Mouse (Mus musculus) bone marrow macrophage, adult 2 months (primary cell): ENCODE measurements around the gene Eps8l1. TPM values are rescaled to one million over a fixed set of nuclear protein-coding genes. Genes with fewer than 3 reads are reported as not detected.
A peak's percentile ranks its signal among the peaks of the same experiment; 100 is the strongest.
"Not testable (repeated sequence)": the region's sequence is repeated elsewhere in the genome, so short reads cannot be mapped to it uniquely, and the experiment has no call there.

Experiments
- H3K27ac ChIP-seq: 2 replicates; pipeline ENCODE4 v1.5.1; 2012; ENCODE audit warnings: low read depth, low read length; ENCODE audit not compliant: insufficient read depth
- H3K4me1 ChIP-seq: 2 replicates; pipeline ENCODE4 v1.6.1; 2012; ENCODE audit warnings: low read length; ENCODE audit not compliant: control insufficient read depth, insufficient read depth
- H3K4me3 ChIP-seq: 2 replicates; pipeline ENCODE4 v1.5.1; 2012; ENCODE audit warnings: mild to moderate bottlenecking, low read length, moderate library complexity; ENCODE audit not compliant: insufficient read depth
- CTCF ChIP-seq: IDR thresholded peaks from 2 replicates; pipeline ENCODE4 v1.5.1; 2012; ENCODE audit warnings: low read depth, mild to moderate bottlenecking, low read length, moderate library complexity
- POLR2A ChIP-seq: IDR thresholded peaks from 2 replicates; pipeline ENCODE4 v1.6.1; 2012; ENCODE audit warnings: mild to moderate bottlenecking, low read depth, low read length, borderline replicate concordance
- polyA plus RNA-seq: library from polyadenylated mRNA; stranded (reverse); fragments of >200 nt; gene quantifications from 2 replicates; pipeline ENCODE4 v1.2.4, GENCODE M21; 2012; ENCODE audit not compliant: missing spikeins, insufficient read depth, insufficient read length

Eps8l1 gene
- 23.7 and 29.0 TPM in 2 replicates for polyA plus RNA-seq

DNA sequence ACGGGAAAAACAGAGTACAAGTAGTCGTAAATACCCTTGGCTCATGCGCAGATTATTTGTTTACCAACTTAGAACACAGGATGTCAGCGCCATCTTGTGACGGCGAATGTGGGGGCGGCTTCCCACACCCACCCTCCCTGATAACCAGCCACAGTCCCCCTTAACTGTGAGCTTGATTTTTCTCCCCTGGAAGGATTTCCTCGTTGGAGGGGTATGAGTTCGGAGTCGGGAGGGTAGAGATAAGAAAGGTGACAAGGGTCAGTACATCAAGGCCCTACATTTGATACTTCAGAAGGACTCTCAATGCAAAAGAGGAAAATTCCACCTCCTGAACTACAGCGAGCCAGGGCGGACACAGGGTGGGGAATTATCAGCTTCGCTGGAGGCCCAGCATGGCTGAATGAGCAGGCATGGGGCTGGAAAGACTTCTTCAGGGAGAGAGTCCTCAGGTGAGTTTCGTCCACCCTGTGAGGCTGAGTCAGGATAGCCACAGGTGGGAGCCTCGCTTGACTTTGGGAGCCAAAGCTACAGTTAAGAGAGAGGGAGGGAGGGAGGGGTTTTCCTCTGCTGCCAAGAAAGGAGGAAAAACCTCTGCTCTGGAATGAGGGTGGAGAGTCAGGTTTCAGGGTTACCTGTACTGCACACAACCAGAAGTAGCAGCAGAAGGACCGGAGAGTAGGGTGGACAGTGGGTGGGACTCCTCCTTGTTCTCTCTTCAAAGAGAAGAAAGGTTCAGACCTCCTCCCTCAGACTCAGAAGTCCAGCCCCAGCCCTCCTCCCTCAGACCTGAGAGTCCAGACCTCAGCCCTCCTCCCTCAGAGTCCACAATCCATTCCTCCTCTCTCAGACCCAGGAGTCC lies at the start of gene Eps8l1:
TSS of gene Eps8l1 (plus strand) at position 99 of the 859 bp plus-strand sequence.
- peak within 1 kb of the TSS; percentile 56 for H3K27ac ChIP-seq
- TF ChIP-seq CTCF (no peak), POLR2A (no peak)
- peak within 1 kb of the TSS; percentile 78 for H3K4me3 ChIP-seq
- H3K4me1 ChIP-seq = no peaks in the 10 kb centered on the region; the same call in 1 of the 2 replicates

DNA sequence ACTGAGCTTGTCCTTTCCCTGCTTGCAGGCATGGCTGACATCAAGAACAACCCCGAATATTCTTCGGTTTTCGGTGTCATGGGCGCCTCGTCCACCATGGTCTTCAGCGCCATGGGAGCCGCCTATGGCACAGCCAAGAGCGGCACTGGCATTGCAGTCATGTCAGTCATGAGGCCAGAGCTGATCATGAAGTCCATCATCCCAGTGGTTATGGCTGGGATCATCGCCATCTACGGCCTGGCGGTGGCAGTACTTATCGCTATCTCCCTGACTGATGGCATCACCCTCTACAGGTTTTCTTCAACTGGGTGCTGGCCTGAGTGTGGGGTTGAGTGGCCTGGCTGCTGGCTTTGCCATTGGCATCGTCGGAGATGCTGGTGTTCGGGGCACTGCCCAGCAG lies 48.1 kb upstream of the Eps8l1 start:
- H3K4me3 ChIP-seq, H3K4me1 ChIP-seq, H3K27ac ChIP-seq: not testable (repeated sequence)

DNA sequence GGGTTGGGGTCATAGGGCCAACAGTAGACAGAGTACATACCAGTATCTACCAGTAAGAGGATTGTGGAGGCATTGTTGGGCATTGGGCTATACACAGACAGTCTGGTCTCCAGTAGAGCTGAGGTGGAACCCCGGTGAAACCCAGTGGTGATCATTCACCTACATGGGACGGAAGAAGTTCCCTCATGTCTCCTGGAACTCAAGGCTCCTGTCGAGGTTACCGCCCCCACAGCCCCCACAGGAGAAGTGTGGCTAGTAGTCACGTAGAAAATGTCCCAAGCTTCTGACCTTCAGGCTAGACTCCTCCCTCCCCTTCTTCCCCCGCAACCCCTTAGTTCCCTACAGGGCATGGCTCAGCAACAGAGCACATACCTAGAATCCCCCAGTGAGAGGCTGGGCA lies 40.8 kb upstream of the Eps8l1 start:
- 0 out of 2 replicates have a peak, but pooled peaks cover 2% of the 10 kb centered on the region for H3K4me1 ChIP-seq
- no peak overlapping the region for H3K27ac ChIP-seq
- no peak for TF ChIP-seq POLR2A
- no peak for TF ChIP-seq CTCF
- no peak overlapping the region for H3K4me3 ChIP-seq

DNA sequence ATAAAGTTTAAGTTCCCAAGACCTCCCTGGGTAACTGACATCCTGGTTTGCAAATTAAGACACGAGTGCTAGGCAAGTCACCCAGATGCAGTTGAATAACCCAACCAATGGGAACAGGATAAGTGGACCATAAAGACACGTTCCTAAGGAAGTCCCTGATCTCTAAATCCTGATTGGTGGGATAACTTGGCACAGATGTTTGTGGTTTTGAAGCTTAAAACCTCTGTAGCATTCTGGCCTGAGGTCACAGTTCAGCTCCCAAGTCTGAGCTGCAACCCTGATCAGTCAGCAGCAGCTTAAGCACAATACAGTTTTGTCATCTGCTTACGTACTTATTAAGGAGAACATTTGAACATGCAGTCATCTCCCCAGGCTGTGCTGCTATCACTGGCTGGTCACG lies 40.2 kb upstream of the Eps8l1 start:
- Histone ChIP-seq H3K4me1 (0 out of 2 replicates have a peak, but pooled peaks cover 2% of the 10 kb centered on the region), H3K4me3 (no peak overlapping the region), H3K27ac (no peak overlapping the region)
- TF ChIP-seq POLR2A = no peak
- TF ChIP-seq CTCF = no peak

DNA sequence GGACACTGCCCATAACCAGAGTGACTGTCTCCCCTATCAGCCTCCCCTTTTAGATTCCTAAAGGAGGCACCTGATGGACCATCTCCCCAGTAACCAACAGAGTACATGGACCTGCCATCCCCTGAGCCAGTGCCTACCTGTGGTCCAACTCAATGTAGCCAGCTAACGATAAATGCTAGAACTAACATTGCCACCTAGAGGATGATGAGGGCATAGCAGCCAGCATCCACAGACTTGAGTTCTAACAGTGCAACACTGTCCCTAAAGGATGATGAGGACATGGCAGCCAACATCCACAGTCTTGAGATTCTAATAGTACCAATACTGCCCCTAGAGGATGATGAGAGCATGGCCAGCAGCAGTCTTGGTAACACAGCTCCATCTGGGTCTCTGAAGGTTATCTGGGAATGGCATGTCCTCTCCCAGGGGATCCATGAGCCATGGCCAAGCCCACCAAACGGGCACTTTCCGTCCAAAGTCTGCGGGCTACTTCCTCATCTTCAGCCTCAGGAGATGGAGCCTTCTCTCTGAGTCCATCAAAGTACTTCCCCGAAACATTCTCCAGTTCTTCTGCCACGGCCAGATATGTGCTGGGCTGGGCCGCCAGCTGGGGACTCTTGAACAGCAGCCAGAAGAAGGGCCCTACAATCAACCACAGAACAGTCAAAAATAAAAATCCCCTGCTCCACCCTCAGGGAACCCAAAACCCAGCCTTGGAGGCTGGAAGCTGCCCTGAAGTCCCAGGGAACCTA lies 33.1 kb upstream of the Eps8l1 start:
- Histone ChIP-seq H3K4me3 (no peak overlapping the region), H3K27ac (peak overlapping the region; percentile 38; the same call in 1 of the 2 replicates), H3K4me1 (peaks cover 3% of the 10 kb centered on the region)
- peak; percentile 90 for TF ChIP-seq CTCF
- TF ChIP-seq POLR2A = no peak

DNA sequence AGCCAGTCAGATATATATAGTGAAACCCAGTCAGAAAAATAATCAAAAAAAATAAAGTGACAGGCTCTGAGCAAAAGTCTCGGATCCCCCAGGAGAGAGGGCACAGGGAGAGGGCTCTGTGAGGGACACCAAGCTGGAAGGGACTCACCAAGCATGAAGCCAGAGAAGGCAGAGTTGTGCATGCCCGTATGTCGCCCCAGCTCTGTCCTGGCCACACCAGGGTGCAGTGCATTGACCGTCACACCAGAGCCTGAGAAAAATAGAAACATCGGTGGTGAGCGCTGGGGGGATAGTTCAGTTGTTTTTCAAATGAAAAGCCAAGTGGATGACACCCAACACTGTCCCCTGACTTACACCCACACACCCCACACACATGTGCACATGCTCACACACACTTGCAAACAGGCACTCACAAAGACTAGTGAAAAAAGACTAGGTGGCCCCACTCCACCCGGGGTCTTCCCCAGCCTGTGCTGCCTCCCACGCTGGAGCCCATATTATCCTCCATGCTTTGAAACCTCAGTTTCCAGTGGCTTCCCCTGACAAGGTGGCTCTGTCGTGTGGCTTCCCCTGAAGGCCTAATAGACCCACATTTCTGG lies 30.1 kb upstream of the Eps8l1 start:
- Histone ChIP-seq H3K4me3 (no peak overlapping the region), H3K4me1 (peaks cover 3% of the 10 kb centered on the region), H3K27ac (no peak overlapping the region)
- TF ChIP-seq CTCF = no peak
- no peak for TF ChIP-seq POLR2A

DNA sequence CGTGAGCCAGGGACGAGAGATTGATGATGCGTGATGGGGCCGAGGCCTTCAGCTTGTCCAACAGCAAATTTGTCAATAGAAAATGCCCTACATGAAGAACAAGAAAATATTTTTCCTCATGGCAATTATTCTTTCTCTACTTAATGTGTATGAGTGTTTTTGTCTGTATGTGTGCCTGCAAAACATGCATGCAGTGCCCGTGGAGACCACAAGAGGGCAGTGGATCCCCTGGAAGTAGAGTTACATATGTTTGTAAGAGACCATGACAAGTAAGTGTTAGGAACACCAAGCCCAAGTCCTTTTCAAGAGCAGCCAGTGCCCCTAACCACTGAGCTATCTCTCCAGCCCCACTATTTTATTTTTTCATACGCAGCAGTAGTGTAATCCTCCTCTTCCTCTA lies 28.9 kb upstream of the Eps8l1 start:
- TF ChIP-seq POLR2A (no peak), CTCF (peak; percentile 68; the same call in 1 of the 2 replicates)
- H3K4me1 ChIP-seq = peaks cover 3% of the 10 kb centered on the region
- no peak overlapping the region for H3K4me3 ChIP-seq
- no peak overlapping the region for H3K27ac ChIP-seq

DNA sequence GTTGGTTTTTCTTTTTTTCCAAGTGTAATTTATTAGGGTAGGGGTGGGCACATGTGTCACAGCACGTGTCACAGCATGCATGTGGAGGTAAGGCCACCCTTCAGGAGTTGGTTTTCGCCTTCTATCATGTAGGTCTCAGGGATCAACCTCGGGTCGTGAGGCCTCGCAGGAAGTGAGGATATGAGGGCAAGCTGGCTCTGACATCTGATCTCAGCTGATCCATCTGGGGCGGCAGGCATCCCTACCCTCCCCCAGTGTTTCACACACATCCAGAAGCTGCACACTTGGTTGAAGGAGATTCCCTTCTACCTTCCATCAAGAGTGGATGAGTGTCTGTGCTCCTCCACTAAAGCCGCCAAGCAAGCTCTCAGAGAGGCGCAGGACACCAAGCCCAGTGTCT lies 28.4 kb upstream of the Eps8l1 start:
- no peak overlapping the region for H3K4me3 ChIP-seq
- TF ChIP-seq POLR2A (no peak), CTCF (no peak)
- peaks cover 3% of the 10 kb centered on the region for H3K4me1 ChIP-seq
- no peak overlapping the region for H3K27ac ChIP-seq

DNA sequence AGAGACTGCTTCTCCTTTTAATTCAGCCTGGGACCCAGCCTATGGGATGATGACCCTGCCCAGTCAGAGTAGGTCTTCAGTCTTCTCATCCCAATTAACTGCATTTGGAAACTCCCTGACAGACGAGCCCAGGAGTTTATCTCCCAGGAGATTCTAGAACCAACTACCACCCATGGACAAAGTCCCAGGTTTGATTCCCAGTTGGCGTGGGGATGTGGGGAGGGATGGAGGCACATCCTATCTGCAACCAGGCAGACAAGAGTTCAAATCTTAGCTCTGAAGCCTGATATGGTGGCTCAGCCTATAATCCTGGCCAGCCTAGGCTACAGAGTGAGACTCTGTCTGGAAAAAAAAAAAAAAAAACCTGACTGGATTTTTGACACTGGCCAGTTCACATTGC lies 22.8 kb upstream of the Eps8l1 start:
- H3K4me3 ChIP-seq = no peak overlapping the region
- no peak for TF ChIP-seq CTCF
- TF ChIP-seq POLR2A = no peak
- H3K4me1 ChIP-seq = peaks cover 9% of the 10 kb centered on the region
- no peak overlapping the region for H3K27ac ChIP-seq
